Mouse (Mus musculus) small intestine, adult 2 months (tissue): ENCODE measurements around the gene Unc5b.

Experiments
- CTCF ChIP-seq: fragments of 200-500 bp; IDR thresholded peaks from 2 replicates; pipeline ENCODE4 v1.5.1; 2012; ENCODE audit warnings: low read depth, mild to moderate bottlenecking, control low read depth, inconsistent platforms, low read length, moderate library complexity, mixed read lengths; ENCODE audit not compliant: insufficient replicate concordance, insufficient read length; ENCODE audit errors: extremely low read depth
- POLR2A ChIP-seq: fragments of 200-500 bp; IDR thresholded peaks from 2 replicates; pipeline ENCODE4 v1.6.1; 2012; ENCODE audit warnings: low read depth, mild to moderate bottlenecking, control low read depth, inconsistent platforms, low read length, moderate library complexity

DNA sequence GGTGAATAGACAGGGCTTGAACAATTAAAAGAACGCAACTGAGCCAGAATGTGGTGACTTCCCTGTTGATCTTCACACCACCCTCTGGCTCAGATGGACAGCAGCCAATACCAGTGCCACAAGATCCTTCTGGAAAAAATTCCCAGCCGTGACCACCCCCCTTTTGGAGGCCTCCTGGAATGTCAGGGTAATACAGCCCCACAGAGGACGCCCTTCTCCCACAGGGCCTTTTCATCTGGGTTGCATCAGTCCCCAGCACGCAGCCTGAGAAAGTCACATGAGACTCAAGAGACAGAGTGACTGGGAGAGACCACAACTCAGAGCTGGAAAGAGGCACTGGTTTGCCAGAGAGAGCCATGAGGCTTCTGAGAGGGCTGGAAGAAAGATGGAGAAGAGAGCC is 60.5 kb downstream of the Unc5b start:
- TF ChIP-seq POLR2A = no peak
- TF ChIP-seq CTCF = no peak
